Mouse (Mus musculus) bone marrow, adult 2 months (tissue): ENCODE results near the gene Cxcl15.

Experiments used
- CTCF ChIP-seq: fragments of 200-500 bp; IDR thresholded peaks from 2 replicates; pipeline ENCODE4 v1.5.1; 2011; ENCODE audit warnings: low read length, control low read depth; ENCODE audit not compliant: control insufficient read depth, insufficient read depth
- POLR2A ChIP-seq: fragments of 200-500 bp; IDR thresholded peaks from 2 replicates; pipeline ENCODE4 v1.6.1; 2011; ENCODE audit warnings: low read depth, mild to moderate bottlenecking, control low read depth, low read length, borderline replicate concordance; ENCODE audit not compliant: control insufficient read depth

DNA sequence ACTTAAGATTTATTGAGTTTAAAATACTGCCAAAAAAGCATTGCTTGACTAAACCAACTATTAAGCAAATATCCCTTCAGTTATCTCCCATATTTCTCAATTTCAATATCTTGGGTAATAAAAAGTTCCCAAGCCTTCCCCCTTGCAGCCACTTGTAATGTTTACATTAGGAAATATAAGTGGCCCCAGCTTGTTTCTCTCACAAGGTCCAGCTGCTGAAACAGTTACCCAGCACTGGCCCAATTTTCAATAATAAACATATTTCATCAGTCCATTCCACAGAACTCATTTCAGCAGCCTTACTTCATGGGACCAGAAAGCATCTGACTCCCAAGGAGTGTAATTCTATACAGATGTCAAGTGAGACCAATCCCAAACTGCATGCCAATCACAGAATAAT lies 25.4 kb downstream of the Cxcl15 start:
- TF ChIP-seq CTCF (no peak), POLR2A (no peak)
